Mouse (Mus musculus) limb, embryonic 11.5 days (tissue): Measurements from ENCODE around the gene Il5. TPM values are rescaled to one million over a fixed set of nuclear protein-coding genes. Genes with fewer than 3 reads are reported as not detected.

ENCODE experiments used
- ATAC-seq: fragments of 200-750 bp; cut with Nextera tagmentation; 2 replicates; pipeline ENCODE4 v1.8.0; 2017; ENCODE audit warnings: low read depth; ENCODE audit not compliant: insufficient number of reproducible peaks, low FRiP score, low TSS enrichment
- DNase-seq: peaks from one replicate; pipeline ENCODE4 v3.0.0-alpha.2; 2015; ENCODE audit warnings: low spot score
- H3K27ac ChIP-seq: fragments of 300-500 bp; sonication (generic); replicated peaks from 2 replicates; pipeline ENCODE4 v1.5.1; 2014; ENCODE audit warnings: low read depth, mild to moderate bottlenecking, low read length
- H3K27me3 ChIP-seq: fragments of 300-500 bp; sonication (generic); 2 replicates; pipeline ENCODE4 v1.6.1; 2014; ENCODE audit warnings: mild to moderate bottlenecking, low read length, mixed read lengths; ENCODE audit not compliant: control insufficient read depth, insufficient read depth
- H3K36me3 ChIP-seq: fragments of 300-500 bp; sonication (generic); 2 replicates; pipeline ENCODE4 v1.6.1; 2014; ENCODE audit warnings: mild to moderate bottlenecking, low read length, moderate library complexity, mixed read lengths; ENCODE audit not compliant: control insufficient read depth, insufficient read depth
- H3K4me1 ChIP-seq: fragments of 300-500 bp; sonication (generic); 2 replicates; pipeline ENCODE4 v1.6.1; 2014; ENCODE audit warnings: low read length, mixed read lengths; ENCODE audit not compliant: control insufficient read depth, insufficient read depth
- H3K4me2 ChIP-seq: fragments of 300-500 bp; sonication (generic); 2 replicates; pipeline ENCODE4 v1.6.1; 2014; ENCODE audit warnings: low read depth, mild to moderate bottlenecking, moderate library complexity; ENCODE audit not compliant: severe bottlenecking
- H3K4me3 ChIP-seq: fragments of 300-500 bp; sonication (generic); 2 replicates; pipeline ENCODE4 v1.5.1; 2014; ENCODE audit warnings: low read depth, low read length
- H3K9ac ChIP-seq: fragments of 300-500 bp; sonication (generic); 2 replicates; pipeline ENCODE4 v1.6.1; 2014; ENCODE audit warnings: mild to moderate bottlenecking, low read length
- H3K9me3 ChIP-seq: fragments of 300-500 bp; sonication (generic); 2 replicates; pipeline ENCODE4 v1.6.1; 2016; ENCODE audit warnings: low read length; ENCODE audit not compliant: control insufficient read depth
- WGBS: fragments of 180-500 bp; shearing (Covaris S2); extraction: QIAGEN DNeasy Blood & Tissue Kit; methylation state at CpG from one replicate; pipeline ENCODE4 v1.1.7; 2014; 5-methylcytosine and 5-hydroxymethylcytosine counted together
- microRNA-seq: library from miRNA; unstranded; fragments of <30 nt; microRNA quantifications from one replicate; pipeline ENCODE4, GENCODE M21; 2016
- polyA plus RNA-seq: library from polyadenylated mRNA; unstranded; fragments of >200 nt; fragmentation: Nextera tagmentation; extraction: Ambion mirVana; gene quantifications from 2 replicates; pipeline ENCODE4 v1.2.1, GENCODE M21; 2014

The Il5 gene
- polyA plus RNA-seq, 1 experiment from 2014 or later, result 0.09 TPM

DNA sequence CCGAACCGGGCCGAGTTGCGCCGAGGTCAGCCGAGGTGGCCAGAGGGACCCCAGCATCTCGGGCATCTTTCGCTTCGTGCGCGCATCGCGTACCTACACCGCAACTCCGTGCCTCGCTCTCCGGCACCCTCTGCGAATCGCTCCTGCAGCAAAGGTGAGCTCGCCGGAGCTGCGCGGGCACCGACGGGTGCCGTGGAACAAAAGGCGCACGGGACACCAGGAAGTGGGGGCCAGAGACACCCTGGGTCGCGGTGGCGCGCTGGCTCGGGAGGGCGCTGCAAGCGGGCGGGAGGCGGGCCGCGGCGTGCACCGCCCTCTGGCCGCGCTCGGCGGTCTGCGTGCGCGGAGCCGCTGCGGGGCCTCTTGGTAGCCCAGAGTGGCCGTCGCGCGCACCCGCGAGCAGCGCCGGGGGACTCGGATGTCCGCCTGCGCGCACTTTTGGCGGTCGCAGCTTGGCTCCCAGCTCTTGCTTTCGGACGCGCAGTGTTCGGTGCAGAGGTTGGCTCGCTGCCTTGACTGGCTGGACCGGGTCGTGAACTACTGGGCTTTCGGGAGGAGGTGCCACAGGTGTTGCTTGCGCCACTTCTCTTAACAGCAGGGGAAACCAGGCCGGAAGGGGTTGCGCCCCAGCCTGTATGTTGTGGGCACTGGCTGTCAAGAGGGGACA, 49.7 kb downstream of the Il5 start:
- WGBS, result under 1% methylated on average over 67 of the region's 75 CpGs
- H3K4me1 ChIP-seq, result no peaks in the 10 kb centered on the region
- H3K4me2 ChIP-seq, result peak overlapping the region; percentile 85
- H3K27me3 ChIP-seq, result no peaks in the 10 kb centered on the region
- H3K9me3 ChIP-seq, result no peaks in the 10 kb centered on the region
- peak overlapping the region; percentile 69 for H3K4me3 ChIP-seq
- peak overlapping the region; percentile 64 for H3K9ac ChIP-seq
- DNase-seq (peak; percentile 75), ATAC-seq (peak; percentile 63)
- H3K27ac ChIP-seq, result 0 out of 2 replicates have a peak overlapping the region, but pooled peaks have one; percentile 22
- peaks cover 5% of the 10 kb centered on the region; the same call in 1 of the 2 replicates for H3K36me3 ChIP-seq

DNA sequence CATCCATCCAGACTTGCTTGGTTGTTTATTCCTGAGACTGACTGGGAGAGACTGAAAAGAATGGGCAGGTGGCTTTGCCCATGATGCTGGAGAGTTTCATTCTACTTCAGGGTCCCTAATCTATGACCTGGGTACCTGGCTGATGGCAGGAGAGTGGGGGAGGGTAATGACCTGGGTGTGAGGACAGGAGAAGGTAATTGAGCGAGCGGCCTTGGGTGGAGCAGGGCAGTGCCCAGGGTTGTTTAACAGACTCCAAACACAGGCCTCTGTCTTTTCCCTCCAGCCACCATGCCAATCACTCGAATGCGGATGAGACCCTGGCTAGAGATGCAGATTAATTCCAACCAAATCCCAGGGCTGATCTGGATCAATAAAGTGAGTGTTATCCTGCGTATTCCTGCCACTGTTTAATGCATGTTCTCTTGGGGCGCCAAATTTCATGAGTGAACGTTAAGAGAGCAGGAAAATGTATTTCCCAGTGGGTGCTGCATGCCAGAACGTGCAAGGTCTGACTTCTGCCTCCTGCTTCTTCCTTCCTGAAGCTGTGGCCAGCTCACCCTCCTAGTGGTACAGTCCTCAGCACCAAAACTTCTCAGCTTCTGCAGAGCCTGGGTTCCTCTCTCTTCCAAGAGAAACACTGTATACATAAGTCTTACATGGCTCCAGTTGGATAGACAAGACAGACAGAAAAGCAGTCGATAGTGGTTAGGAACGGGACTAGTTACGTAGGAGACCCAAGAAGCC, 50.6 kb downstream of the Il5 start:
- no peak overlapping the region for H3K27ac ChIP-seq
- H3K36me3 ChIP-seq, result peaks cover 5% of the 10 kb centered on the region; the same call in 1 of the 2 replicates
- H3K4me1 ChIP-seq, result no peaks in the 10 kb centered on the region
- ATAC-seq, result no peak
- no peak overlapping the region for H3K4me3 ChIP-seq
- H3K9ac ChIP-seq, result no peak overlapping the region
- peak overlapping the region; percentile 85 for H3K4me2 ChIP-seq
- no peaks in the 10 kb centered on the region for H3K9me3 ChIP-seq
- WGBS, result 90% methylated on average over 11 of the region's 11 CpGs
- no peaks in the 10 kb centered on the region for H3K27me3 ChIP-seq
- DNase-seq, result no peak

DNA sequence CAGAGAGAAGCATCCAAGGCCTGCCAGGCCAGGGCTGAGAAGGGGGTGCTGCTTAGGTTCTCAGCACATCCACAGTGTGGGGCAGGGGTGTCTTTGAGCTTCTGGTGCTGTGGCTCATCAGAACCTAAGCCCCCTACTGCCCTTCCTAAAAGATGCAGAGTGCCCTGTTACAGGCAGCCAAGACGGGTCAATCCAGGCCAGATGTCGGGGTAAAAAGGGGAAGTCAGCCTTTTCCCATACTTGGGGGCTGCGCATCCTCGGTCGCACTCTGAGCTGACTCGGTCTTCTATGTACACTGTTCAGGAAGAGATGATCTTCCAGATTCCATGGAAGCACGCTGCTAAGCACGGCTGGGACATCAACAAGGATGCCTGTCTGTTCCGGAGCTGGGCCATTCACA, 51.9 kb downstream of the Il5 start:
- no peak overlapping the region for H3K27ac ChIP-seq
- H3K9ac ChIP-seq, result no peak overlapping the region
- no peak for DNase-seq
- ATAC-seq, result no peak
- WGBS, result 81% methylated on average over 9 of the region's 9 CpGs
- peaks cover 5% of the 10 kb centered on the region; the same call in 1 of the 2 replicates for H3K36me3 ChIP-seq
- H3K4me1 ChIP-seq, result no peaks in the 10 kb centered on the region
- H3K4me3 ChIP-seq, result no peak overlapping the region
- H3K27me3 ChIP-seq, result no peaks in the 10 kb centered on the region
- no peaks in the 10 kb centered on the region for H3K9me3 ChIP-seq
- H3K4me2 ChIP-seq, result no peak overlapping the region

DNA sequence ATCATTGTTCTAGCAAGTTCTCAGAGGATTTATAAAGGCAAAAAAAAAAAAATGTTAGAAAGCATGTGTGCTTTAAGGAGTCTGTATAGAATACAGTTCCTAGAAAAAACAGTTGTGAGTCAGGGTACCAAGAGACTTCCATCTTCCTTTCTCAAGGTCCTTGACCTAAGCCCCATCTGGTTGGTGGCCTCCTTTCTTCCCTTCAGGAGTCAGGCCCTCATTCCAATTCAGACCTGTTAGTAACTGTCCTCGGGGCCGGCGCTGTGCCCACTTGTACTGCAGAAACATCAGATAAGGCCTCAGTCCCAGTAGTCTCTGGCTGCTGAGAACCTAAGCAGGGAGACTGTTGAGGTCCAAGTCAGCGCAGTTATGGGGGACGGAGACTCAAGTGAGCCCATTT, 52.5 kb downstream of the Il5 start, which contains the start of gene Gm17334:
Gm17334 (minus strand) TSS at position 101 of the 400 bp plus-strand sequence.
- 91% methylated on average over 5 of the region's 5 CpGs for WGBS
- no peak for DNase-seq
- Histone ChIP-seq H3K27ac (no peak within 1 kb of the TSS), H3K9me3 (no peaks in the 10 kb centered on the region), H3K4me1 (no peaks in the 10 kb centered on the region), H3K9ac (no peak within 1 kb of the TSS), H3K4me2 (no peak within 1 kb of the TSS), H3K36me3 (peaks cover 5% of the 10 kb centered on the region; the same call in 1 of the 2 replicates), H3K4me3 (no peak within 1 kb of the TSS), H3K27me3 (no peaks in the 10 kb centered on the region)
- no peak for ATAC-seq

DNA sequence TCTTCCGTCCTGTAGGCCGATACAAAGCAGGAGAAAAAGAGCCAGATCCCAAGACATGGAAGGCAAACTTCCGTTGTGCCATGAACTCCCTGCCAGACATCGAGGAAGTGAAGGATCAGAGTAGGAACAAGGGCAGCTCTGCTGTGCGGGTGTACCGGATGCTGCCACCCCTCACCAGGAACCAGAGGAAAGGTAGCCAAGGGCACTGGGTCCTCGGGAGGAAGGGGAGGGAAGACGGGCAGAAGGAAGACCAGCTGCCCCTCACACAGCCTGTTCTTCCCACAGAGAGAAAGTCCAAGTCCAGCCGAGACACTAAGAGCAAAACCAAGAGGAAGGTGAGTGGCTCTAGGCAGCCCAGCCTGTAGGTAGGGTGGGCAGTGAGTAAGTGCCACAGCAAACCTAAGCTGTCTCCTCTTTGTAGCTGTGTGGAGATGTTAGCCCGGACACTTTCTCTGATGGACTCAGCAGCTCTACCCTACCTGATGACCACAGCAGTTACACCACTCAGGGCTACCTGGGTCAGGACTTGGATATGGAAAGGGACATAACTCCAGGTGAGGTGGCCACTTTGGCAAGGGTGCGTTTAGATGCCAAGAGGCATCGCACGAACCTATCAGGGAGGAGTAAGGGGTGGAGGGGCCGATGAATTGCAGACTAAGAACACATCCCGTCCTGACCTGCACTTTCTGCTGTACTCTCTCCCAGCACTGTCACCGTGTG, 53.2 kb downstream of the Il5 start:
- Histone ChIP-seq H3K9me3 (no peaks in the 10 kb centered on the region), H3K27ac (no peak overlapping the region), H3K9ac (no peak overlapping the region), H3K4me2 (no peak overlapping the region), H3K4me1 (no peaks in the 10 kb centered on the region), H3K4me3 (no peak overlapping the region), H3K27me3 (no peaks in the 10 kb centered on the region), H3K36me3 (peaks cover 5% of the 10 kb centered on the region; the same call in 1 of the 2 replicates)
- ATAC-seq (no peak), DNase-seq (no peak)
- WGBS, result 90% methylated on average over 16 of the region's 16 CpGs

Small RNA genes lying within 50 kb of the gene (microRNA-seq; reads per million reads assigned to microRNA genes)
- gene Mir7671, result not detected

Other genes with a start within 250 kb of the Il5 start
- not detected in 2 replicates for gene Gm9945, start 240.6 kb upstream of the Il5 start, polyA plus RNA-seq
- 0.08 and 0.20 TPM in 2 replicates for gene Sowaha, start 240.5 kb upstream of the Il5 start, polyA plus RNA-seq
- 22.5 and 27.2 TPM in 2 replicates for gene Sept8, start 201.5 kb upstream of the Il5 start, polyA plus RNA-seq
- 72.0 and 79.4 TPM in 2 replicates for gene Kif3a, start 153.4 kb upstream of the Il5 start, polyA plus RNA-seq
- gene Il4, start 102.1 kb upstream of the Il5 start, polyA plus RNA-seq, result 0.88 and 2.1 TPM in 2 replicates
- not detected in 2 replicates for gene Il13, start 86.1 kb upstream of the Il5 start, polyA plus RNA-seq
- gene Rad50, start 13.5 kb upstream of the Il5 start, polyA plus RNA-seq, result 26.4 and 28.7 TPM in 2 replicates
- gene Irf1, start 49.2 kb downstream of the Il5 start, polyA plus RNA-seq, result 8.0 and 8.9 TPM in 2 replicates
- 0.35 TPM in 1 of 2 replicates, not detected in the other for gene Gm17334, start 52.4 kb downstream of the Il5 start, polyA plus RNA-seq
- 0.47 TPM in 1 of 2 replicates, not detected in the other for gene Gm12216, start 138.5 kb downstream of the Il5 start, polyA plus RNA-seq
- gene Slc22a5, start 170.9 kb downstream of the Il5 start, polyA plus RNA-seq, result 5.3 and 6.6 TPM in 2 replicates